Mouse (Mus musculus) bone marrow, adult 2 months (tissue): Measurements from ENCODE around the gene Telo2.

Experiments
- CTCF ChIP-seq: fragments of 200-500 bp; IDR thresholded peaks from 2 replicates; pipeline ENCODE4 v1.5.1; 2011; ENCODE audit warnings: low read length, control low read depth; ENCODE audit not compliant: control insufficient read depth, insufficient read depth
- POLR2A ChIP-seq: fragments of 200-500 bp; IDR thresholded peaks from 2 replicates; pipeline ENCODE4 v1.6.1; 2011; ENCODE audit warnings: low read depth, mild to moderate bottlenecking, control low read depth, low read length, borderline replicate concordance; ENCODE audit not compliant: control insufficient read depth

GRCm38 (mm10) chr17:25077771-25078372, 37.9 kb downstream of the Telo2 start:
- TF ChIP-seq POLR2A (no peak), CTCF (no peak)
